ENCODE assay signal across 8 mouse cellular contexts in genomic region chr19:3769533-3769932, GRCm38 (mm10). TPM values are rescaled to one million over a fixed set of nuclear protein-coding genes. Genes with fewer than 3 reads are reported as not detected.
DNase-seq lines count a peak whose midpoint lies in the region; ATAC-seq and TF ChIP-seq lines count a peak whose summit lies in the region.

No protein-coding gene starts in this region.

- TF ChIP-seq CTCF in kidney, postnatal 0 days (IDR thresholded peaks at IDR 0.05; ENCODE audit: low read depth) = peak; percentile 30; the same call in 1 of the 2 replicates
- TF ChIP-seq CTCF in midbrain, postnatal 0 days (IDR thresholded peaks at IDR 0.05) = no peak; the same call in 1 of the 2 replicates

- H3K9ac ChIP-seq in kidney, postnatal 0 days (ENCODE audit: low read depth, low read length) = no peak overlapping the region
- H3K9ac ChIP-seq in embryonic facial prominence, embryonic 12.5 days = no peak overlapping the region
- H3K9ac ChIP-seq in hindbrain, embryonic 15.5 days = no peak overlapping the region
- peak overlapping the region; percentile 29; the same call in 1 of the 2 replicates for H3K9ac ChIP-seq in midbrain, postnatal 0 days (replicated peaks; ENCODE audit: low read length, poor library complexity, severe bottlenecking)

- DNase-seq in kidney, postnatal 0 days (ENCODE audit: low spot score) = no peak
- no peak for DNase-seq in kidney, adult 8-10 months
- DNase-seq in midbrain, postnatal 0 days (ENCODE audit: low spot score) = no peak
- no peak for DNase-seq in urinary bladder, postnatal 14 days (ENCODE audit: low spot score)
- no peak for DNase-seq in left cerebral cortex, adult 11 months (ENCODE audit: low spot score)
- no peak for DNase-seq in adrenal gland, postnatal 36 days

- peak overlapping the region; percentile 100; the same call in 1 of the 2 replicates for H3K27ac ChIP-seq in kidney, postnatal 0 days
- H3K27ac ChIP-seq in embryonic facial prominence, embryonic 12.5 days = no peak overlapping the region
- no peak overlapping the region for H3K27ac ChIP-seq in hindbrain, embryonic 15.5 days (replicated peaks)
- no peak overlapping the region for H3K27ac ChIP-seq in midbrain, postnatal 0 days (ENCODE audit: low read depth, low read length)

- peaks cover 4% of the 10 kb centered on the region; the same call in 1 of the 2 replicates for H3K4me1 ChIP-seq in kidney, postnatal 0 days (replicated peaks; ENCODE audit: insufficient read depth, low read length)
- peaks cover 20% of the 10 kb centered on the region for H3K4me1 ChIP-seq in embryonic facial prominence, embryonic 12.5 days
- peaks cover 34% of the 10 kb centered on the region for H3K4me1 ChIP-seq in hindbrain, embryonic 15.5 days (replicated peaks)
- peaks cover 12% of the 10 kb centered on the region for H3K4me1 ChIP-seq in midbrain, postnatal 0 days (ENCODE audit: insufficient read depth, low read length)

- H3K4me3 ChIP-seq in kidney, postnatal 0 days (replicated peaks; ENCODE audit: low read depth, low read length) = peak overlapping the region; percentile 98
- H3K4me3 ChIP-seq in embryonic facial prominence, embryonic 12.5 days = peak overlapping the region; percentile 94
- peak overlapping the region; percentile 78 for H3K4me3 ChIP-seq in hindbrain, embryonic 15.5 days
- H3K4me3 ChIP-seq in midbrain, postnatal 0 days (ENCODE audit: low read depth, low read length) = peak overlapping the region; percentile 93

- H3K9me3 ChIP-seq in kidney, postnatal 0 days (replicated peaks; ENCODE audit: low read length) = no peaks in the 10 kb centered on the region
- H3K9me3 ChIP-seq in embryonic facial prominence, embryonic 12.5 days = no peaks in the 10 kb centered on the region
- H3K9me3 ChIP-seq in hindbrain, embryonic 15.5 days = no peaks in the 10 kb centered on the region
- H3K9me3 ChIP-seq in midbrain, postnatal 0 days (ENCODE audit: low read length) = no peaks in the 10 kb centered on the region

- ATAC-seq in kidney, postnatal 0 days (replicated peaks; ENCODE audit: low FRiP score, low read depth) = no peak
- no peak for ATAC-seq in embryonic facial prominence, embryonic 12.5 days (ENCODE audit: insufficient number of reproducible peaks, insufficient read depth, low FRiP score, low TSS enrichment)
- ATAC-seq in hindbrain, embryonic 15.5 days (ENCODE audit: low FRiP score, low read depth) = no peak
- ATAC-seq in midbrain, postnatal 0 days (ENCODE audit: low FRiP score) = no peak

- no peaks in the 10 kb centered on the region for H3K36me3 ChIP-seq in kidney, postnatal 0 days (ENCODE audit: insufficient read depth, low read length)
- H3K36me3 ChIP-seq in embryonic facial prominence, embryonic 12.5 days = 0 out of 2 replicates have a peak, but pooled peaks cover 8% of the 10 kb centered on the region
- no peaks in the 10 kb centered on the region for H3K36me3 ChIP-seq in hindbrain, embryonic 15.5 days
- H3K36me3 ChIP-seq in midbrain, postnatal 0 days (ENCODE audit: insufficient read depth, low read length) = no peaks in the 10 kb centered on the region

- 76% methylated on average over 6 of the region's 6 CpGs for WGBS in kidney, postnatal 0 days
- 83% methylated on average over 6 of the region's 6 CpGs for WGBS in embryonic facial prominence, embryonic 12.5 days
- 88% methylated on average over 6 of the region's 6 CpGs for WGBS in hindbrain, embryonic 15.5 days
- 88% methylated on average over 6 of the region's 6 CpGs for WGBS in midbrain, postnatal 0 days

- H3K27me3 ChIP-seq in kidney, postnatal 0 days (ENCODE audit: insufficient read depth, low read length) = no peaks in the 10 kb centered on the region
- no peaks in the 10 kb centered on the region for H3K27me3 ChIP-seq in embryonic facial prominence, embryonic 12.5 days
- no peaks in the 10 kb centered on the region for H3K27me3 ChIP-seq in hindbrain, embryonic 15.5 days
- H3K27me3 ChIP-seq in midbrain, postnatal 0 days (ENCODE audit: insufficient read depth, low read length) = no peaks in the 10 kb centered on the region

- H3K4me2 ChIP-seq in kidney, postnatal 0 days (ENCODE audit: low read length) = peak overlapping the region; percentile 65
- H3K4me2 ChIP-seq in embryonic facial prominence, embryonic 12.5 days (replicated peaks) = peak overlapping the region; percentile 86
- peak overlapping the region; percentile 70 for H3K4me2 ChIP-seq in hindbrain, embryonic 15.5 days
- peak overlapping the region; percentile 85 for H3K4me2 ChIP-seq in midbrain, postnatal 0 days (ENCODE audit: low read depth, low read length, poor library complexity, severe bottlenecking)

RNA-seq across cellular contexts. Expression of gene Kmt5b, which starts 2.3 kb away (rescaled TPM):
- polyA plus RNA-seq in kidney, postnatal 0 days (2015; fragmentation: Nextera tagmentation; extraction: Ambion mirVana) = 19.5 and 20.0 TPM in 2 replicates
- polyA plus RNA-seq in embryonic facial prominence, embryonic 12.5 days (2016; fragmentation: Nextera tagmentation; extraction: Ambion mirVana) = 42.2 TPM in 2 replicates
- polyA plus RNA-seq in hindbrain, embryonic 15.5 days (2015; fragmentation: Nextera tagmentation; extraction: Ambion mirVana) = 44.9 and 49.3 TPM in 2 replicates
- 64.0 and 98.6 TPM in 2 replicates for total RNA-seq in midbrain, postnatal 0 days (2014; rRNA removed)
- 35.6 and 41.4 TPM in 2 replicates for polyA plus RNA-seq in midbrain, postnatal 0 days (2015; fragmentation: Nextera tagmentation; extraction: Ambion mirVana)
- 10 to 100 TPM; 50.7 to 52.5 TPM for total RNA-seq in adrenal gland, postnatal 36 days (2021)
